Mouse (Mus musculus): ENCODE data around the gene Atf4. TPM values are rescaled to one million over a fixed set of nuclear protein-coding genes. Genes with fewer than 3 reads are reported as not detected.

The Atf4 gene
- total and polyA plus RNA-seq, 3 experiments, result 85.1 to 444 (median 351) TPM

GRCm38 (mm10) chr15:80219211-80219610, 35.8 kb upstream of the Atf4 start:
- no peaks in the 10 kb centered on the region for H3K9me3 ChIP-seq (replicated peaks; ENCODE audit: insufficient read depth, low read length)
- TF ChIP-seq ZC3H11A (IDR thresholded peaks at IDR 0.05; ENCODE audit: low read depth, low read length) (no peak), UBTF (IDR thresholded peaks at IDR 0.05; ENCODE audit: borderline replicate concordance, insufficient read depth, low read depth, low read length) (no peak), HCFC1 (IDR thresholded peaks at IDR 0.05; ENCODE audit: low read depth, low read length) (no peak), SMC3 (IDR thresholded peaks at IDR 0.05; ENCODE audit: low read depth, low read length) (no peak), TBP (IDR thresholded peaks at IDR 0.05; ENCODE audit: low read depth, low read length) (no peak), ZNF384 (IDR thresholded peaks at IDR 0.05; ENCODE audit: low read depth, low read length) (no peak), MAFK (IDR thresholded peaks at IDR 0.05; ENCODE audit: borderline replicate concordance, low read depth, low read length) (no peak), ZMIZ1 (IDR thresholded peaks at IDR 0.05; ENCODE audit: low read depth, low read length) (no peak), MEF2A (IDR thresholded peaks at IDR 0.05; ENCODE audit: extremely low read depth, insufficient replicate concordance, low read depth, low read length, poor library complexity, severe bottlenecking) (no peak), USF2 (IDR thresholded peaks at IDR 0.05; ENCODE audit: borderline replicate concordance in 1 of 2, insufficient read depth in 1 of 2, low read depth in 1 of 2, low read length in 2 of 2) (no peak), RCOR1 (IDR thresholded peaks at IDR 0.05; ENCODE audit: low read depth, low read length) (no peak), MAX (IDR thresholded peaks at IDR 0.05; ENCODE audit: low read length) (no peak), MAZ (IDR thresholded peaks at IDR 0.05; ENCODE audit: low read depth, low read length) (no peak), EP300 (IDR thresholded peaks at IDR 0.05; ENCODE audit: low read depth in 1 of 2, low read length in 2 of 2) (no peak), POLR2AphosphoS2 (IDR thresholded peaks at IDR 0.05; ENCODE audit: low read length) (no peak), NELFE (IDR thresholded peaks at IDR 0.05; ENCODE audit: low read depth, low read length) (no peak)
- no peak overlapping the region for H3K27ac ChIP-seq (ENCODE audit: control insufficient read depth, low read depth, low read length)
- H3K4me3 ChIP-seq (ENCODE audit: control insufficient read depth in 1 of 2, insufficient read depth in 1 of 2, low read depth in 2 of 2, low read length in 2 of 2), result no peak overlapping the region
- no peaks in the 10 kb centered on the region for H3K79me2 ChIP-seq (ENCODE audit: control insufficient read depth, insufficient read depth, low read length, poor library complexity)
- 0 out of 4 replicates have a peak, but pooled peaks cover 0 to 6% of the 10 kb centered on the region in 2 experiments for H3K4me1 ChIP-seq (ENCODE audit: control insufficient read depth in 1 of 2, insufficient read depth in 2 of 2, low read length in 2 of 2)
- H3K9ac ChIP-seq (ENCODE audit: control insufficient read depth, low read depth, low read length, poor library complexity, severe bottlenecking), result no peak overlapping the region
- H3K27me3 ChIP-seq (ENCODE audit: control insufficient read depth in 1 of 2, insufficient read depth in 2 of 2, low read length in 2 of 2), result peaks cover 0 to 1% of the 10 kb centered on the region in 2 experiments; a peak in 2 of 4 replicates
- peak; percentile 22 for DNase-seq (ENCODE audit: low read depth, low spot score)
- no peaks in the 10 kb centered on the region for H3K36me3 ChIP-seq (ENCODE audit: control insufficient read depth in 1 of 2, insufficient read depth in 2 of 2, low read length in 2 of 2)

DNA sequence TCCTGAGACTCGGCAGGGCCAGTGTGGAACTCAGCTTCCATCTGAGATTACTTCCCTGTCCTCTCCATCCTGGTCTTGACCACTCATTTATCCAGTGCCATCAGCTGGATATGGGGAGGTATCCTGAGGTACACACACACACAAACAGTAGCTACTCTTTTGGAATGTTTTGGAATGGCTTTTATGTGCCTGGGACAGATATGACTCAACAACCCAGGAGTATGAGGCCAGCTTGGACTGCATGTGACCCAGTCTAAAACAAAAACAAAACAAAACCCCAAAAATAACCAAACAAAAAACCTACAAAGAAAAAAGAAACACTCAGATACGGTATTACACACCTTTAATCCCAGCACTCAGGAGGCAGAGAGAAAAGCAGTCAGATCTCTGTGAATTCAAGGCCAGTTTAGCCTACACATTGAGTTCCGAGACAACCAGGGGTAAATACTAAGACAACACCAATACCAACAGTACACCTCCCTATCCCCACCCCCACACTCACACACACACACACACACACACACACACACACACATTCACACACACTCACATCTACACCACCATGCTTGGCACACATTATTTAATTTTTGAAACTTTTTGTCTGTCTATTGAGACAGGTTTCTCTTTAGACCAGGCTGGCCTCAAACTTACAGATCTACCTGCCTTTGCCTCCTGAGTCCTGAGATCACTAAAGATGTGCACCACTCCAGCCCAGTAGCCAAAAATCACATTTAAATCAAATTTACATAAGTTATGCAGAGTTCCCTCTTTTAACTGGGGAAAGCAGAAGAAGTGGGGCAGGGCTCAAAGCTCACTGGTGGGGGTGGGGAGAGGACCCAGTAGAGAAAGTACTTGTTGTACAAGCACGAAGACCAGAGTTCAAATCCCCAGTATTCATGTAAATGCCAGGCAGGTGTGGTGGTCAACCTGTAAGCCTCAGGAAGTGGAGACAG, 35.0 kb upstream of the Atf4 start:
- H3K27me3 ChIP-seq (ENCODE audit: control insufficient read depth in 1 of 2, insufficient read depth in 2 of 2, low read length in 2 of 2), result peaks cover 0 to 1% of the 10 kb centered on the region in 2 experiments; a peak in 2 of 4 replicates
- H3K4me1 ChIP-seq (ENCODE audit: control insufficient read depth in 1 of 2, insufficient read depth in 2 of 2, low read length in 2 of 2), result peaks cover 0 to 7% of the 10 kb centered on the region in 2 experiments; a peak in 2 of 4 replicates
- no peaks in the 10 kb centered on the region for H3K36me3 ChIP-seq (ENCODE audit: control insufficient read depth in 1 of 2, insufficient read depth in 2 of 2, low read length in 2 of 2)
- TF ChIP-seq MXI1 (IDR thresholded peaks at IDR 0.05; ENCODE audit: low read depth, low read length) (no peak), ETS1 (IDR thresholded peaks at IDR 0.05; ENCODE audit: low read depth, low read length) (no peak), HCFC1 (IDR thresholded peaks at IDR 0.05; ENCODE audit: low read depth, low read length) (no peak)
- no peaks in the 10 kb centered on the region for H3K9me3 ChIP-seq (replicated peaks; ENCODE audit: insufficient read depth, low read length)
- no peak overlapping the region for H3K27ac ChIP-seq (ENCODE audit: control insufficient read depth, low read depth, low read length)
- DNase-seq (ENCODE audit: low read depth, low spot score), result peak; percentile 43
- no peaks in the 10 kb centered on the region for H3K79me2 ChIP-seq (ENCODE audit: control insufficient read depth, insufficient read depth, low read length, poor library complexity)
- H3K9ac ChIP-seq (ENCODE audit: control insufficient read depth, low read depth, low read length, poor library complexity, severe bottlenecking), result no peak overlapping the region
- H3K4me3 ChIP-seq (ENCODE audit: control insufficient read depth in 1 of 2, insufficient read depth in 1 of 2, low read depth in 2 of 2, low read length in 2 of 2), result no peak overlapping the region
